Mouse (Mus musculus) brain, embryonic 14.5 days (tissue): ENCODE measurements around the gene Smndc1.
A peak's percentile ranks its signal among the peaks of the same experiment; 100 is the strongest.

Experiments used
- CTCF ChIP-seq: fragments of 200-500 bp; IDR thresholded peaks from 2 replicates; pipeline ENCODE4 v1.5.1; 2012; ENCODE audit warnings: inconsistent platforms, mild to moderate bottlenecking, moderate library complexity, borderline replicate concordance; ENCODE audit not compliant: insufficient read depth, insufficient read length; ENCODE audit errors: extremely low read depth
- POLR2A ChIP-seq: fragments of 200-500 bp; IDR thresholded peaks from 2 replicates; pipeline ENCODE4 v1.6.1; 2012; ENCODE audit warnings: mild to moderate bottlenecking, inconsistent platforms, borderline replicate concordance; ENCODE audit not compliant: poor library complexity, insufficient read depth, insufficient read length, severe bottlenecking; ENCODE audit errors: extremely low read depth

DNA sequence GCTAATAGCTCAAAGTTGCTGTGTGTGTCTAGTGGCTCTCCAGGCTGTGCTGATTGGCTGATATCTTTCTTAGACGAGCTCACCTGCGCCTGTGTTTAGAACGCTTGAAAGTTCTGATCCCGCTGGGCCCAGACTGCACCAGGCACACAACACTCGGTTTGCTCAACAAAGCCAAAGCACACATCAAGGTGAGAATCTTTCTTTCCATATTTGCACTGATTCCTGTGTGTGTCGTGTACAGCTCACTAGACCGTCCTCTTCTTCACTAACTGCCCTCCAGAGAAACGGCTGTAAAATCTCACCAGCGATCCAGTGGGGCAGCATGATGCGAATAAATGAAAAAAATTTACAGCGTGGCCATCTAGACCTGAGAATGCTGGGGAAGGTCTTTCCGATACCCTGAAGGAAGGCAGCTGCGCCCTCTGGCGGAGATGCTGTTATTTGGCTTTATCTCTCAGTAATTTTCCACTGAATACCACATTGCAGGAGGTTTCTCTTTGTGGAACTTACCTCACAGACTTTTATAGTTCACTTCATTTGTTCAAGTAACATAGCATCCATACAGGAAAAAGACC, 20.8 kb downstream of the Smndc1 start:
- peak; percentile 88 for TF ChIP-seq CTCF
- TF ChIP-seq POLR2A, result no peak
